7 mouse cellular contexts compared by ENCODE assay signal in genomic region chr14:48083836-48084812, GRCm38 (mm10). TPM values are rescaled to one million over a fixed set of nuclear protein-coding genes. Genes with fewer than 3 reads are reported as not detected.
DNase-seq lines count a peak whose midpoint lies in the region; ATAC-seq and TF ChIP-seq lines count a peak whose summit lies in the region.

No protein-coding gene starts in this region.

- TF ChIP-seq POLR2A in kidney, adult 2 months (IDR thresholded peaks at IDR 0.05; ENCODE audit: low read depth, low read length) = no peak

- no peaks in the 10 kb centered on the region for H3K27me3 ChIP-seq in kidney, adult 2 months (replicated peaks; ENCODE audit: control insufficient read depth, insufficient read depth, low read length)
- H3K27me3 ChIP-seq in midbrain, embryonic 14.5 days (ENCODE audit: control insufficient read depth, insufficient read depth, low read length) = no peaks in the 10 kb centered on the region

- no peak overlapping the region for H3K4me3 ChIP-seq in kidney, adult 2 months (ENCODE audit: insufficient read depth, low read depth, low read length)
- H3K4me3 ChIP-seq in midbrain, embryonic 14.5 days (replicated peaks; ENCODE audit: low read depth, low read length) = no peak overlapping the region

- H3K9me3 ChIP-seq in midbrain, embryonic 14.5 days (ENCODE audit: control insufficient read depth, low read length) = no peaks in the 10 kb centered on the region

- H3K27ac ChIP-seq in kidney, adult 2 months (ENCODE audit: insufficient read depth, low read depth, low read length) = no peak overlapping the region
- H3K27ac ChIP-seq in midbrain, embryonic 14.5 days (replicated peaks; ENCODE audit: low read depth, low read length) = 0 out of 2 replicates have a peak overlapping the region, but pooled peaks have one; percentile 22

- no peak overlapping the region for H3K9ac ChIP-seq in midbrain, embryonic 14.5 days (replicated peaks; ENCODE audit: low read length)

- no peaks in the 10 kb centered on the region for H3K4me1 ChIP-seq in kidney, adult 2 months (ENCODE audit: control insufficient read depth, insufficient read depth, low read length)
- H3K4me1 ChIP-seq in midbrain, embryonic 14.5 days (ENCODE audit: control insufficient read depth, insufficient read depth, low read length) = peaks cover 8% of the 10 kb centered on the region

- peak overlapping the region; percentile 17; the same call in 1 of the 2 replicates for H3K4me2 ChIP-seq in midbrain, embryonic 14.5 days (ENCODE audit: low read length)

- no peaks in the 10 kb centered on the region for H3K36me3 ChIP-seq in kidney, adult 2 months (ENCODE audit: control insufficient read depth, insufficient read depth, low read length)
- no peaks in the 10 kb centered on the region for H3K36me3 ChIP-seq in midbrain, embryonic 14.5 days (ENCODE audit: control insufficient read depth, insufficient read depth, low read length)

- TF ChIP-seq CTCF in kidney, adult 2 months (conservative IDR thresholded peaks at IDR 0.05; ENCODE audit: insufficient read depth, insufficient read length, low read depth, low read length) = no peak

- no peak for ATAC-seq in midbrain, embryonic 14.5 days (ENCODE audit: low FRiP score, low TSS enrichment)
- ATAC-seq in erythroid progenitor cell, adult 5-6 weeks (replicated peaks; ENCODE audit: low FRiP score, poor library complexity, severe bottlenecking) = no peak

- 24% methylated on average over 14 of the region's 14 CpGs for WGBS in kidney, adult 2 months
- WGBS in midbrain, embryonic 14.5 days = 36% methylated on average over 14 of the region's 14 CpGs

- peak; percentile 39 for DNase-seq in layer of hippocampus, adult 11-12 months (ENCODE audit: low spot score)
- DNase-seq in layer of hippocampus, postnatal 25 days (ENCODE audit: extremely low spot score in 1 of 2, low spot score in 1 of 2) = no peak
- DNase-seq in cerebellum, adult 8-10 months = peak; percentile 17
- peak; percentile 27 for DNase-seq in kidney, adult 2 months
- peak; percentile 52 for DNase-seq in midbrain, embryonic 14.5 days
- no peak for DNase-seq in T-cell, adult 2 months (ENCODE audit: low spot score)

RNA-seq across cellular contexts. Expression of gene Peli2, which starts 36.5 kb away (rescaled TPM):
- 10 to 100 TPM; 17.6 to 28.2 TPM for total RNA-seq in layer of hippocampus, postnatal 25 days (2021)
- 31.7 and 37.6 TPM in 2 replicates for polyA plus RNA-seq in kidney, adult 2 months (2012; rRNA removed)
- 6.6 and 8.6 TPM in 2 replicates for polyA plus RNA-seq in midbrain, embryonic 14.5 days (2014; fragmentation: Nextera tagmentation; extraction: Ambion mirVana)
- total RNA-seq in erythroid progenitor cell, adult 5-6 weeks (2015; ENCODE audit: low replicate concordance) = 0.72 and 2.5 TPM in 2 replicates
- total RNA-seq in erythroid progenitor cell, adult 5-6 weeks (2017; ENCODE audit: low replicate concordance) = 0.64 and 1.1 TPM in 2 replicates

Comparison
In these comparisons a context has a peak if more than half of its experiments do, and no peak if none do; other contexts are left out.
1. DNase-seq: peak in layer of hippocampus, adult 11-12 months (single experiment), cerebellum, adult 8-10 months (single experiment), kidney, adult 2 months (single experiment) and midbrain, embryonic 14.5 days (single experiment); none in layer of hippocampus, postnatal 25 days (0 of 2) and T-cell, adult 2 months (single experiment).
2. RNA of gene Peli2, which starts 36.5 kb away (total RNA-seq): 17.6 to 28.2 TPM in layer of hippocampus, postnatal 25 days; 0.64 to 2.5 TPM in erythroid progenitor cell, adult 5-6 weeks; every median in the first group is over 4 times any median in the second.